Mouse (Mus musculus): Measurements from ENCODE around the gene Ugt1a1. TPM values are rescaled to one million over a fixed set of nuclear protein-coding genes. Genes with fewer than 3 reads are reported as not detected.

The Ugt1a1 gene
- polyA plus RNA-seq, 1 experiment from 2014 or later = 84.0 TPM

DNA sequence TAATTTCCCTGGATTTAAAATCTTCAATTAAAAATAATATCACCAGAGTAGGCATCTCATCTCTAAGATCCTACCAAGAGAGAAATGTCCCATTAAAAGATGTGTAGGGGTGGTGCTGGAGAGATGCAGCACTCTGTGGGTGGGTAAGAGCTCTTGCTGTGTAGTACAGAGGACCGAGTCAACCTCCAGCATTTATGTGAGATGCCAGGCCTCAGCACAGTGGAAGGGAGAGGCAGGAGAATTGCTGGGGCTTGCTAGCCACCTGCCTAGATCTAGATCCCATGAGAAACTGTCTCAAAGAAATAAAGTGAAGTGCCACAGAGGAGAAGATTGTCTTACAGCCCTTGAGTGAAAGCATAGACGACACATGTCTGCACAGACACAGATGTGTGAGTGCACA is 4.8 kb downstream of the Ugt1a1 start:
- Histone ChIP-seq H3K9ac (ENCODE audit: low read depth, low read length) (no peak overlapping the region), H3K4me3 (ENCODE audit: low read depth, low read length) (no peak overlapping the region), H3K27ac (ENCODE audit: low read depth, low read length) (no peak overlapping the region), H3K4me1 (replicated peaks; ENCODE audit: control insufficient read depth, insufficient read depth, low read length) (no peaks in the 10 kb centered on the region), H3K27me3 (replicated peaks; ENCODE audit: control insufficient read depth, insufficient read depth, low read length) (no peaks in the 10 kb centered on the region), H3K36me3 (ENCODE audit: control insufficient read depth, insufficient read depth) (no peaks in the 10 kb centered on the region), H3K4me2 (replicated peaks; ENCODE audit: low read depth) (no peak overlapping the region), H3K9me3 (ENCODE audit: control insufficient read depth) (peaks cover 50% of the 10 kb centered on the region)
- TF ChIP-seq CTCF (IDR thresholded peaks at IDR 0.05; ENCODE audit: low read depth) = no peak
- no peak for ATAC-seq
- 59% methylated on average over 2 of the region's 2 CpGs for WGBS

DNA sequence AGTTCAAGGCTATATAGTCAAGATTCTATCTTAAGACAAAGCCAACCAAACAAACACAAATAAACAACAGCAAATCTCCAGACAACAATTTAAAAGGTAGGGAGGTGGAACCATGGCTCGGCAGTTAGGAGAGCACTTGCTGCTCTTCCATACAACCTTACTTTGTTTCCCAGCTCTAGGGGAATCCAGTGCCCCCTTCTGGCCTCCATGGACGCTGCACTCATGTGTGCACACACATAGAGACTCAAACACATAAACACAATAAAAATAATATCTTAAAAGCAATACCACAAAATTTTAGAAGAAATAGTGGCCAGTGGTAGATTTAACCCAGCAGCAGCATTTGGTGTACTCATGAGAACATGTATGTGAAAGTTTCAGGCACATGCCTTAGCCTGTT is 5.4 kb downstream of the Ugt1a1 start:
- WGBS = 61% methylated on average over 2 of the region's 2 CpGs
- no peak for TF ChIP-seq CTCF (IDR thresholded peaks at IDR 0.05; ENCODE audit: low read depth)
- peaks cover 46% of the 10 kb centered on the region for H3K9me3 ChIP-seq (ENCODE audit: control insufficient read depth)

DNA sequence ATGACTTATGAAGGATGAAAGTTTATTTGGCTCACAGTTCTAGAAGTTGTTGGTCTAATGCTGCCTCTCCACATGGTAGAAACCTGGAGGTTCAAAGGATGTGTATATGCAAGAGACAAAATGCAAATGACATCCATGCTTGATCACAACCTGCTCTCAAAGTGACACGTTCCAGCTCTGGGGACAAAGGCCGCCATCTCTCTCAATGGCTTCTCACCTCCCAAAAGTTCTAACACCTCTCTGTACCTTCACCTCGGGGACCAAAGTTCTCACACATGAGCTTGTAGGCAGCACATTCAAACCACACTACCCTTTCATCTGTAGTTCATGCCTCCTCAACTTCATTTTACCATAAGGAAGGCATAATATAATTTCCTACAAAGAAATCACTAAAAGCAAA is 5.8 kb downstream of the Ugt1a1 start:
- H3K4me1 ChIP-seq (replicated peaks; ENCODE audit: control insufficient read depth, insufficient read depth, low read length) = no peaks in the 10 kb centered on the region
- ATAC-seq = no peak
- no peak overlapping the region for H3K4me3 ChIP-seq (ENCODE audit: low read depth, low read length)
- H3K36me3 ChIP-seq (ENCODE audit: control insufficient read depth, insufficient read depth) = no peaks in the 10 kb centered on the region
- no peak overlapping the region for H3K27ac ChIP-seq (ENCODE audit: low read depth, low read length)
- no peak overlapping the region for H3K9ac ChIP-seq (ENCODE audit: low read depth, low read length)
- no peak for TF ChIP-seq CTCF (IDR thresholded peaks at IDR 0.05; ENCODE audit: low read depth)
- H3K9me3 ChIP-seq (ENCODE audit: control insufficient read depth) = peaks cover 44% of the 10 kb centered on the region
- no peaks in the 10 kb centered on the region for H3K27me3 ChIP-seq (replicated peaks; ENCODE audit: control insufficient read depth, insufficient read depth, low read length)
- 37% methylated on average over 3 of the region's 3 CpGs for WGBS
- no peak overlapping the region for H3K4me2 ChIP-seq (replicated peaks; ENCODE audit: low read depth)

More for the DNA sequence above, 5.4 kb downstream of the Ugt1a1 start:
- Histone ChIP-seq H3K4me1 (replicated peaks; ENCODE audit: control insufficient read depth, insufficient read depth, low read length) (no peaks in the 10 kb centered on the region), H3K27ac (ENCODE audit: low read depth, low read length) (no peak overlapping the region), H3K27me3 (replicated peaks; ENCODE audit: control insufficient read depth, insufficient read depth, low read length) (no peaks in the 10 kb centered on the region), H3K4me2 (replicated peaks; ENCODE audit: low read depth) (no peak overlapping the region), H3K9ac (ENCODE audit: low read depth, low read length) (no peak overlapping the region), H3K36me3 (ENCODE audit: control insufficient read depth, insufficient read depth) (no peaks in the 10 kb centered on the region), H3K4me3 (ENCODE audit: low read depth, low read length) (no peak overlapping the region)
- no peak for ATAC-seq

DNA sequence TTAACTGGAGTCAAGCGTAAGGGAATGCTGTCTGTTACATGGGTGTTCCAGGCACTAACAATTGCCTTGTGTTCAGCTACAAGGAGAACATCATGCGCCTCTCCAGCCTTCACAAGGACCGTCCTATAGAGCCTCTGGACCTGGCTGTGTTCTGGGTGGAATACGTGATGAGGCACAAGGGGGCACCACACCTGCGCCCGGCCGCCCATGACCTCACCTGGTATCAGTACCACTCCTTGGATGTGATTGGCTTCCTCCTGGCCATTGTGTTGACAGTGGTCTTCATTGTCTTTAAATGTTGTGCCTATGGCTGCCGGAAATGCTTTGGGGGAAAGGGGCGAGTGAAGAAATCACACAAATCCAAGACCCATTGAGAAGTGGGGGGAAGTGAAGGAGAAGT is 6.3 kb downstream of the Ugt1a1 start:
- no peak overlapping the region for H3K27ac ChIP-seq (ENCODE audit: low read depth, low read length)
- no peak overlapping the region for H3K4me3 ChIP-seq (ENCODE audit: low read depth, low read length)
- no peaks in the 10 kb centered on the region for H3K4me1 ChIP-seq (replicated peaks; ENCODE audit: control insufficient read depth, insufficient read depth, low read length)
- no peaks in the 10 kb centered on the region for H3K27me3 ChIP-seq (replicated peaks; ENCODE audit: control insufficient read depth, insufficient read depth, low read length)
- peaks cover 39% of the 10 kb centered on the region for H3K9me3 ChIP-seq (ENCODE audit: control insufficient read depth)
- H3K4me2 ChIP-seq (replicated peaks; ENCODE audit: low read depth) = no peak overlapping the region
- no peaks in the 10 kb centered on the region for H3K36me3 ChIP-seq (ENCODE audit: control insufficient read depth, insufficient read depth)
- TF ChIP-seq CTCF (IDR thresholded peaks at IDR 0.05; ENCODE audit: low read depth) = no peak
- no peak for ATAC-seq
- no peak overlapping the region for H3K9ac ChIP-seq (ENCODE audit: low read depth, low read length)
- 73% methylated on average over 9 of the region's 9 CpGs for WGBS

DNA sequence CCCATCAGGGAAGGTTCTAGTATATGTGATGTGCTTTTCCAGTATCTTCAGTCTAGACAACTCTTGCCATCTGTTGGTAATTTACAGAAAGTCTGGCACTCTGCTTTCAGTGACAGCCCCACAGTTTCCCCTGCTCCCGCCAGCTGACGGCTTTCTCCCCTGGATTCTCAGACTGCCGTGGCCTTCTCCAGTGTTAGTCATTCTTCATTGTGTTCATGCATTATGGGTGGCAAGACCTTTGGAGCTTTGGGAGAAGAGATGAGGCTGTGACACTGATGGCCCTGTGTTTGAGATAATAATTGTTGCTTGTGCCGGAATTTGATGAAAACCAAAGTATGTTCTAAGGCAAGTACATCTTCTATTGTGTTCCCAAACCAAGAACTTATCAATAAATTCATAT is 6.8 kb downstream of the Ugt1a1 start:
- no peaks in the 10 kb centered on the region for H3K27me3 ChIP-seq (replicated peaks; ENCODE audit: control insufficient read depth, insufficient read depth, low read length)
- H3K4me2 ChIP-seq (replicated peaks; ENCODE audit: low read depth) = no peak overlapping the region
- H3K4me1 ChIP-seq (replicated peaks; ENCODE audit: control insufficient read depth, insufficient read depth, low read length) = no peaks in the 10 kb centered on the region
- H3K9ac ChIP-seq (ENCODE audit: low read depth, low read length) = no peak overlapping the region
- H3K4me3 ChIP-seq (ENCODE audit: low read depth, low read length) = no peak overlapping the region
- ATAC-seq = no peak
- H3K9me3 ChIP-seq (ENCODE audit: control insufficient read depth) = peaks cover 35% of the 10 kb centered on the region
- H3K36me3 ChIP-seq (ENCODE audit: control insufficient read depth, insufficient read depth) = no peaks in the 10 kb centered on the region
- no peak overlapping the region for H3K27ac ChIP-seq (ENCODE audit: low read depth, low read length)
- 52% methylated on average over 4 of the region's 4 CpGs for WGBS
- no peak for TF ChIP-seq CTCF (IDR thresholded peaks at IDR 0.05; ENCODE audit: low read depth)

DNA sequence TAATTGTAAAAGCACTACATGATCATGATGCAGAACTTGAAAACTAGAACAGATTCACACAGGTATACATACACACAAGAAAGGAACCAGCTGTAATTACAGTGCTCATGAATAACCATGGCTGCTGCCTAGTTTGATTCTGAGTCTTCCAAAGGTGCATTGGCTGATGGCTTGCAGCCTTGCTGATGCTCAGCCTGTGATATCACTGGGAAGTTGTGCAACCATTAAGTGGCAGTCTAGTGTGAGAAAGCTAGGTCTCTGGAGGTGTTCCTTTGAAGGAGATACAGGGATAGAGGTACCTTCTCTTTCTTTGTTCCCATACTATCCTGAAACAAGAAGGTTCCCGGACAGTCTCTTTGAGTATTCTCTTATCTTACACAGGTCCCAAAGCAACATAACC is 7.3 kb downstream of the Ugt1a1 start:
- peaks cover 30% of the 10 kb centered on the region for H3K9me3 ChIP-seq (ENCODE audit: control insufficient read depth)
- no peak overlapping the region for H3K4me2 ChIP-seq (replicated peaks; ENCODE audit: low read depth)
- H3K27me3 ChIP-seq (replicated peaks; ENCODE audit: control insufficient read depth, insufficient read depth, low read length) = no peaks in the 10 kb centered on the region
- no peak overlapping the region for H3K4me3 ChIP-seq (ENCODE audit: low read depth, low read length)
- no peak overlapping the region for H3K9ac ChIP-seq (ENCODE audit: low read depth, low read length)
- no peaks in the 10 kb centered on the region for H3K4me1 ChIP-seq (replicated peaks; ENCODE audit: control insufficient read depth, insufficient read depth, low read length)
- ATAC-seq = no peak
- no peak overlapping the region for H3K27ac ChIP-seq (ENCODE audit: low read depth, low read length)
- no peaks in the 10 kb centered on the region for H3K36me3 ChIP-seq (ENCODE audit: control insufficient read depth, insufficient read depth)
- WGBS = 19% methylated on average over 1 of the region's 1 CpGs
- no peak for TF ChIP-seq CTCF (IDR thresholded peaks at IDR 0.05; ENCODE audit: low read depth)

DNA sequence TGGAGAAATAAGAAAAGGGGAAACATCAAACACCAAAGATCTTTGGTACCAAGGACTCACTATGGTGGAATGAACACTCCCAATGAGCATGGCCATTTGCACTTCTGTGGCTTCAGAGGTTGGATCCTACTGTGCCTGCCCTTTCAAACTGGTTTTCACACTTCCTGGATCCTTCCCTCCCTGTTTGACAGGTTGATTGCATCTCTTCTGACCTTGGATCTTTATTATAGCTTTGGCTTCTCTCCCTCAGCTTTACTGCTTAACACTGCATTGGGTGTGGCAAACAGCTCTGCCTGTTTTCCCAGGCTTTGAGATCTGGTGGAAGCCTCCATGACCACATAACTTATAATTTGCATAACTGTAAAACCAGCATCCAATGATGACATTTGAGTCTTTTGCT is 8.6 kb downstream of the Ugt1a1 start:
- TF ChIP-seq CTCF (IDR thresholded peaks at IDR 0.05; ENCODE audit: low read depth) = no peak

More for the DNA sequence above, 8.6 kb downstream of the Ugt1a1 start:
- H3K4me3 ChIP-seq (ENCODE audit: low read depth, low read length) = no peak overlapping the region
- H3K9me3 ChIP-seq (ENCODE audit: control insufficient read depth) = peaks cover 20% of the 10 kb centered on the region
- H3K4me1 ChIP-seq (replicated peaks; ENCODE audit: control insufficient read depth, insufficient read depth, low read length) = no peaks in the 10 kb centered on the region
- no peaks in the 10 kb centered on the region for H3K27me3 ChIP-seq (replicated peaks; ENCODE audit: control insufficient read depth, insufficient read depth, low read length)
- H3K27ac ChIP-seq (ENCODE audit: low read depth, low read length) = no peak overlapping the region
- no peak for ATAC-seq
- H3K36me3 ChIP-seq (ENCODE audit: control insufficient read depth, insufficient read depth) = no peaks in the 10 kb centered on the region
- H3K9ac ChIP-seq (ENCODE audit: low read depth, low read length) = no peak overlapping the region
- H3K4me2 ChIP-seq (replicated peaks; ENCODE audit: low read depth) = no peak overlapping the region

All from intestine, postnatal 0 days (tissue).